Mouse (Mus musculus): ENCODE data around the gene Top3b.

GRCm38 (mm10) chr16:16897056-16897584 lies 26.6 kb downstream of the Top3b start:
- no peak for TF ChIP-seq CTCF (IDR thresholded peaks at IDR 0.05; ENCODE audit: low read depth)
- TF ChIP-seq EP300 (optimal IDR thresholded peaks at IDR 0.05), result no peak

Data from stomach, postnatal 0 days (tissue).